Mouse (Mus musculus): ENCODE data around the gene Sftpd. TPM values are rescaled to one million over a fixed set of nuclear protein-coding genes. Genes with fewer than 3 reads are reported as not detected.

Gene Sftpd
- 0.33 TPM in 1 of 2 replicates, not detected in the other for polyA plus RNA-seq (2015; fragmentation: Nextera tagmentation; extraction: Ambion mirVana)

DNA sequence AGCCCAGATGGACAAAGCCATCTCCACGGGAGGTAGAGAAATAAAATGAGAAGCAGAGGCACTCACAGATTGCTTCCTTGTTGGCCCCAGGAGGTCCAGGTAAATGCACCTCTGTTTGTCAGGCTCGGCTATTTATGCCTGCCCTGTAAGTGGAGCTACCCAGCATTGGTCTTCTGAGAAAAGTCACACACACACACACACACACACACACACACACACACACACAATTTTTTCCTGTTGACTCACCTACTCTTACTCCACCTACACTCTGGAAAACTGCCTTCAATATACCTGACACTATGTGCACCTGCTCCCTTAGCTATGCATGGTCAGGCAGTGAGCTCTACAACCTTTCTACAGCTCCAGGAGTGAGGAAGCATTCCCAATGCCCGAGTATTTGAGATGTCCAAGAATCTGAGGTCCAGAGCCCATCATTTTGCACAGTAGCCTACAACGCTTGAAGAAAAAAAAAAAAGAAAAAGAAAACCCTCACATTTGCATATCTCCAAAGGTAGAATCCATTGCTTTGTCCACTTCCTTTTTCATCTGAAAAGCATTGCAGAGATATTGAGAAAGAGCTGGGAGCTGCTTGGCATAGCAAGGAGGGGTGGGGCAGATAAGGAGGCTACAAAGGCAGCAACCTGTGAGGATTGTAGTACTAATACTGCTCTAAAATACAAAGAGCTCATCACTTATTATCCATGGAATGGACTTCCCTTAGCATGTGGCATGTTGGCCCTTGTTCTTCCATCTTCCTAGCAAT is at the start of gene Sftpd:
Sftpd (minus strand) TSS at position 91 of the 763 bp plus-strand sequence.

DNA sequence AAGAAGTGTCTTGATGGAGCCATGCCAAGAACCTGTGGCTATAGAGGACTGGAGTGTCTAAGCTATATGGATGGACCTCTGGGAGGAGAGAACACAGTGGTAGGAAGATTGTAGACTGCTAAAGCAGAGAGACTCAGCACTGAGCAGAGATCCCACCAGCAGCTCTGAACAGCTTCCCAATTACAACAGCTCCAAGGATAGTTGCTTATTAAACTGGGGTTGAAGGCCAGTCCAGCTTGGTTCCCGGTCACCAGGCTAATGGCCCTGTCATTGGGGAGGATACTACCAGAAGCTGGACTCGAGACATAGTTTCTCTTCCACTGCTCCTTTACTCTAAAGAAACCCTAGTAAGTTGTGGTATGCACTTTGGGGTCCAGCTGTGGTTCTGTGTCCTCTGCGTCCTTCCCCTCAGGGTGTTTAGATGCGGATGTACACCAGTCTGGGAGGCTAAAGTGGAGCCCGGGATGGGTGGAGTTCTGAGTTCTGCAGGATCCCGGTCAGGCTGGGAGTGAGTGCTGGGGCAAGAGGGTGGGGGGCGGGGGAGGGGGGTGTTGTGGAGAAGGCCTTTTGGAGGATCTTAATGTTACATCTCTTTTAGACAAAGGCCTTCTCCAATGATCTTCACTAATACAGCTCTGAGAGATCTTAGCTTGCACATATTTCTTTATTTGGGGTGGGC is 33.6 kb downstream of the Sftpd start, which contains the start of gene Mbl1:
Mbl1 (plus strand) TSS at position 239 of the 679 bp plus-strand sequence.

DNA sequence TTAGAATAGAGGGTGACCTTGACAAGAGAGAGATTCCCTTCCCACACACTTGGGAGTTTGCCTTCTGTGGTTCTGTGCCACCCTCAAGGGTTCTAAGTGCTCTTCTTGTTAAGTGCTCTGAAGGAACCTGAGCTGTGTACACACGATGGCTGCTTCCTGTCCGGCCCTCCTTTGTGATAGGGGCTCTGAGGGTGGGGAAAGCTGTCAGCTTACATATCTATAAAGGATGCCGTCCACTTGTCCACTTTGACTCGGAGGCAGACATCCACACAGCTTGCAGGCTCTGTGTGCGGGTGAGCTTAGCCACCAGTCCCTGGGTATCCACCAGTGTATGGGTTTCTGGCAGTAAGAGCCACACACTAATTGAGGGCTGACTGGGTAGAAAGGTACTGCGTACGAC is 53.4 kb downstream of the Sftpd start, which contains the start of gene Sftpa1:
Sftpa1 (plus strand) TSS at position 243 of the 400 bp plus-strand sequence.

Other genes starting within 250 kb of the Sftpd start
- gene Tspan14, start 218.3 kb downstream of the Sftpd start, polyA plus RNA-seq (2015; fragmentation: Nextera tagmentation; extraction: Ambion mirVana): 20.7 and 25.4 TPM in 2 replicates
- gene Fam213a, start 171.4 kb downstream of the Sftpd start, polyA plus RNA-seq (2015; fragmentation: Nextera tagmentation; extraction: Ambion mirVana): 14.4 and 53.2 TPM in 2 replicates
- not detected in 2 replicates for gene Dydc2, start 115.9 kb downstream of the Sftpd start, polyA plus RNA-seq (2015; fragmentation: Nextera tagmentation; extraction: Ambion mirVana)
- not detected in 2 replicates for gene Dydc1, start 112.2 kb downstream of the Sftpd start, polyA plus RNA-seq (2015; fragmentation: Nextera tagmentation; extraction: Ambion mirVana)
- 0.32 and 0.55 TPM in 2 replicates for gene Mat1a, start 80.1 kb downstream of the Sftpd start, polyA plus RNA-seq (2015; fragmentation: Nextera tagmentation; extraction: Ambion mirVana)
- 0.17 and 0.30 TPM in 2 replicates for gene Sftpa1, start 53.4 kb downstream of the Sftpd start, polyA plus RNA-seq (2015; fragmentation: Nextera tagmentation; extraction: Ambion mirVana)
- not detected in 2 replicates for gene Mbl1, start 33.7 kb downstream of the Sftpd start, polyA plus RNA-seq (2015; fragmentation: Nextera tagmentation; extraction: Ambion mirVana)
- gene Gm2832, start 93.7 kb upstream of the Sftpd start, polyA plus RNA-seq (2015; fragmentation: Nextera tagmentation; extraction: Ambion mirVana): not detected in 2 replicates
- not detected in 2 replicates for gene Gm5798, start 163.5 kb upstream of the Sftpd start, polyA plus RNA-seq (2015; fragmentation: Nextera tagmentation; extraction: Ambion mirVana)
- not detected in 2 replicates for gene Gm7945, start 201.2 kb upstream of the Sftpd start, polyA plus RNA-seq (2015; fragmentation: Nextera tagmentation; extraction: Ambion mirVana)
- not detected in 2 replicates for gene Gm6482, start 223.1 kb upstream of the Sftpd start, polyA plus RNA-seq (2015; fragmentation: Nextera tagmentation; extraction: Ambion mirVana)

All from skeletal muscle tissue, postnatal 0 days (tissue).